Mouse (Mus musculus): ENCODE measurements around the gene Lrrc41.

The Lrrc41 gene

DNA sequence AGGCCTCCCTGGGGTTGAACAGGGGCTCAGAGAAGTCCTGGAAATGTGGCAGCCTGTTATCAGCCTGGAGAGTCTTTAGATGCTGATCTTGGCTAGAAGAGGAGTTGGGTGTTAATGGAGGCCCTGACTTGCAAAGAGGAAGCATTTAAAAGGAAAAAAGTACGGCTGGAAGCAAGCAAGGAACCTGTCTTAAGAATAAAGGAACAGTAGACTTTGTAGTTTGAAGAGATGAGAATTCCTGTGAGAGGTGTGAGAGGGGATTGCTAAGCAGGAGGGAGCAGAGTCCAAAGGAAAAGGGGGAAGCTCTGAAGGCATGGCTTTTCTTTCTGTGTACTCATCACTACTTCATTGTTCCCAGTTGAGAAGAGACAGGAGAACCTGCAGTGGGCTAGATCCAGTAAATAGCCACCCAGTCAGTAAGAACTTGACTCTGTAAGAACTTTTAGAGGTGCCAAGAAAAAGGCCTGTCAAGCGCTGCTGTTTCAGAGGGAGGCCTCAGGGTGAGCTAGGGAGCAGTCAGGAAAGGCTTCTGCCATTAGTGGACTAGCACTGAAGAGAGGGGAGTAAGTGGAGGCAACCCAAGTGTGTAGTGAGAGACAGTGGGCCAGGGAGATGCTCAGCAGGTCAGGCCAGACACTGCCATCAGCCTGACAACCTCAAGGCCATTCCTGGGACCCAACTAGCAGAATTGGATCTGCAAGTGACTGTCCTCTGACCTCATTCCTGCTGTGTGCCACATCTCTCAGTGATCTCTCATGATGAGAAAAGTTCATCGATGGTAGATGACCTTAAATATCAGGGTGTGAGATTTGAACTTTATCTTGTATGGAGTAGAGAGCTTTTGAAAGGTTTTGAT, 2.4 kb downstream of the Lrrc41 start:
- no peak for DNase-seq (ENCODE audit: extremely low read depth, low read depth, low spot score)

DNA sequence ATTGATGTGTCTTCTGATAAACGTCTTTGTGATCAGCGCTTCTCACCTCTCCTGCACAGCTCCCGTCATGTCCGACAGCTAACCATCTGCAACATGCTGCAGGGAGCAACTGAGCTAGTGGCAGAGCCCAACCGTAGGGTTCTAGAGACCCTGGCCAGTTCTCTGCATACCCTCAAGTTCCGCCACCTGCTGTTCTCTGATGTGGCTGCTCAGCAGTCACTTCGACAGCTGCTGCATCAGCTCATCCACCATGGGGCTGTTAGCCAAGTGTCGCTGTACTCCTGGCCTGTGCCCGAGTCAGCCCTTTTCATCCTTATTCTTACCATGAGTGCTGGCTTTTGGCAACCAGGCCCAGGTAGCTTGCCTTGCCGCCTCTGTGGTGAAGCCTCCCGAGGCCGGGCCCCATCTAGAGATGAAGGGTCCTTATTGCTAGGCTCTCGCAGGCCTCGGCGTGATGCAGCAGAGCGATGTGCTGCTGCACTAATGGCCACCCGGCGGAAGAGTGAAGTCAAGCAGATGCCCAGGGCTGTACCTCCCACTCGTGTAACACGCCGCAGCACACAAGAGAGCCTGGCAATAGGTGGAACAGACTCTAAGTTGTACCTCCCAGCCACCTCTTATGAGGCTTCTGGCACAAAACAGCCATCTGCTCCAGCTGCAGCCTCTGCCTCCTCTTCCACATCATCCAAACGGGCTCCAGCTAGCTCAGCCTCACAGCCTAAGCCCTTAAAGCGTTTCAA, 13.6 kb downstream of the Lrrc41 start:
- no peak for DNase-seq (ENCODE audit: extremely low read depth, low read depth, low spot score)

DNA sequence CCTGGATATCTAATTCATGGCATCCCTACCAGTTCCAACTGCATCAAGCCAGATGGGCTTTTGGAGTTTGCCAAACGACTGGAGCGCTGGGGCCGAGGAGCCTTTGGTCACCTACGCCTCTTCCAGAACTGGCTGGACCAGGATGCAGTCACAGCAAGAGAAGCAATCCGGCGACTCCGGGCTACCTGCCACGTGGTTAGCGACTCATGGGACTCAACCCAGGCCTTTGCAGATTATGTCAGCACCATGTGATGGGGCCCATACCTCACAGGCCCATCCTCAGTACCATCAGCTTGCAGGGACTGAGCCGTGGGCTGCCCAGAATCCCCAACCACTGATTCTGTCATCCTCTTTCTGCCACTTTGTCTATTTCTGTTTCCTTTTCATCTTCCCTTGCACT, 21.2 kb downstream of the Lrrc41 start:
- no peak for DNase-seq (ENCODE audit: extremely low read depth, low read depth, low spot score)

DNA sequence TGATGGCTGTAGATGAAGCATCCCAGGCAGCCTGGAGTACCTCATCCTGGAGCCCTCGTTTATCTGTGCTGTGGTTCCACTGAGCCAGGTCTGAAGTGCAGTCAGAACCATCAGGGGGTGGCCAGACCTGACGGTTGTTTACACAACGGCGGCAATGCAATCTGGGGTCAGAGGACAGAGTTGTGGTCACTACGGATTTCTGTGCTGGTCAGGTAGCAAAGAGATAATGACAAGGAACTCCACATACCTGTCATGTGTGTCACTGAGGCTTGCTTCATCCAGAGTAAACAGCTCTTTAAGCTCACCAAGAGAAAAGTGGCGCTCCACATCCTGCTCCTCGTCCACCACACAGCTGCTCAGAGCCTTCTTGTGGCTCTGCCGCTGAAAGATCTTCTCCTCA, 22.1 kb downstream of the Lrrc41 start:
- DNase-seq (ENCODE audit: extremely low read depth, low read depth, low spot score) = no peak

DNA sequence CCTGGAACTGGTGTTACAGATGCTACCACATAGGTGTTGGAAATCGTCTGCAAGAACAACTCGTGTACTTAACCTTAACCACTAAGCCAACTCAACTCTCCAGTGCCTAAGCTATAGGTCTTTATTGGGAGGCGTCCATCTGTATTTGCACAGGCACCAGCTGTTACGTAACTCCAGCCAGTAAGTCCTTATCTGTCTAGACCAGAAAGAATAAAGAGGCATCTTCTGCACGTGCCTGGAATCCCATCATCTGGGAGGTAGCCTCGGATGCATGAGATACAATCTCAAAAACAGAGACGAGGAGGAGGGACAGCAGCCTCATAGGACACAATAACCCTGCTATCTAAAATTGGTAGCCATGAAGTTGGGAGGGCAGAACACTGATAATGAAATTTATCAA, 25.9 kb downstream of the Lrrc41 start:
- no peak for DNase-seq (ENCODE audit: extremely low read depth, low read depth, low spot score)

DNA sequence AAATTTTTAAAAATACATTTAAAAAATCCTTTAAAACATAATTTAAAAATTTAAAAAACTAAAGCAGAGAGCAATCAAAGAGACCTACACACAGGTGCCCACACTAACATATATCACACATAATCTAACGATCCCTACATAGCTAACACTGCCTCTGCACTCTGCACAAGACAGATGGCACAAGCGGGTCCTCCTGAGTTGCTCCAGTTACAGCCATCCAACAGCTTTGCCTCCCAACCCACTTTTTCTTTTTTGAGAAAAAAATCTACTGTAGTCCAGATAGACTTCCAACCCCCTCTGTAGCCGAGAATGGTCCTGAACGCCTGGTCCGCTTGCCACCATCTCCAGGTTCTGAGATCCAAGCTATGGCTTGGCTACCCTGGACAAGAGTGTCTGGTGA, 30.2 kb downstream of the Lrrc41 start:
- DNase-seq (ENCODE audit: extremely low read depth, low read depth, low spot score) = no peak

DNA sequence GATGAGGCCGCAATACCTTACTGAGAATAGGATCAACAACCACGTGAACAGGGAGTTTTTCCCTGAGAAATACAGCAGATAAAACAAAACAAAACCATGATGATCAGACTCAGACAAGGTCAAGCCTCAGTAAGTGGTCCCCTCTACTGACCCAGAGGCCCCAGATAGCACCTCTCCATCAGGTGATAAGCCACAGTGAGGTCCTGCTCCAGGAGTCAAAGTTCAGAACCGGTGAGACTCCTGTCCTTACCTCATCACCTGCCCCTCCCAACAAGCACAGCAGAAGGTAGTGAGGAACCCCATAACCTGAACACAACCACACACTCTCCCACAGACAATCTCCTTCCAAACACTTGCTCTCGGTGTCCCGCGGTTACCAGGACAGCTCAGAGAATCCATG, 35.6 kb downstream of the Lrrc41 start:
- DNase-seq (ENCODE audit: extremely low read depth, low read depth, low spot score) = no peak

DNA sequence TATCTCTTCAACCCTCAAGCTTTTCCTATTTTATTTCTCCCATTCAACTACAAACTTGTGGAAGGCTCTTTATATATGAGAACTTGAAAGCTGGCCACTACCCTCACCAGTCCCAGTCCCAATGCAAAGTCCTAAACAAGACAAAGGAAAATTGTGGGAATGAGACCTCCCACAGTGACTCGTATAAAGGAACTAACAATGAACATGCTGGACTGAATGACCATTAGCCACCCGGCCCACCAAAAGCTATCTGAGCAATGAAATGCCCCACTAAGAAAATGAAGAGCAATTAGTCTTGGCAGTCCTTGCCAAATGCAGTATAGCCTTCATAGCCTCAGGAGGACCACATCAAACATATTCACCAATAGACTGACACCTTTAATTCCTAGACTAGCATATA, 36.4 kb downstream of the Lrrc41 start:
- no peak for DNase-seq (ENCODE audit: extremely low read depth, low read depth, low spot score)

DNA sequence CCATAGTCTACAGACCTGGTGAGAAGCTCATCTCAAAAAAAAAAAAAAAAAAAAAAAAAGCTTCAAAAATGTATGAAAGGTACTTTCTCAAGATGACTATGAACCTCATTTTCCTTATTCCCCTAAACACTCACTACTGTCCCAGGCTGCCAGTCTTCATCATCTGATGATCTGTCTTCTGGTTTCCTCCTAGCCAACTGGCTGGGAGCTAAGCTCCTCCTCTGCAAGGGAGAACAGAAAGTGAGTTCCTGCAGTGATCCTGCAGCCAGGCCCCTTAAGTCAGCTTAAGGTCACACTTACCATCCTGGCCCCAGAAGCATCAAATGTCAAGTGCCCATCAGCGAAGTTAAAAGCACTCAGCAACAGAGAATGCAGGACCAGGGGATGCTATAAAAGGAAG, 47.7 kb downstream of the Lrrc41 start:
- DNase-seq (ENCODE audit: extremely low read depth, low read depth, low spot score) = no peak

DNA sequence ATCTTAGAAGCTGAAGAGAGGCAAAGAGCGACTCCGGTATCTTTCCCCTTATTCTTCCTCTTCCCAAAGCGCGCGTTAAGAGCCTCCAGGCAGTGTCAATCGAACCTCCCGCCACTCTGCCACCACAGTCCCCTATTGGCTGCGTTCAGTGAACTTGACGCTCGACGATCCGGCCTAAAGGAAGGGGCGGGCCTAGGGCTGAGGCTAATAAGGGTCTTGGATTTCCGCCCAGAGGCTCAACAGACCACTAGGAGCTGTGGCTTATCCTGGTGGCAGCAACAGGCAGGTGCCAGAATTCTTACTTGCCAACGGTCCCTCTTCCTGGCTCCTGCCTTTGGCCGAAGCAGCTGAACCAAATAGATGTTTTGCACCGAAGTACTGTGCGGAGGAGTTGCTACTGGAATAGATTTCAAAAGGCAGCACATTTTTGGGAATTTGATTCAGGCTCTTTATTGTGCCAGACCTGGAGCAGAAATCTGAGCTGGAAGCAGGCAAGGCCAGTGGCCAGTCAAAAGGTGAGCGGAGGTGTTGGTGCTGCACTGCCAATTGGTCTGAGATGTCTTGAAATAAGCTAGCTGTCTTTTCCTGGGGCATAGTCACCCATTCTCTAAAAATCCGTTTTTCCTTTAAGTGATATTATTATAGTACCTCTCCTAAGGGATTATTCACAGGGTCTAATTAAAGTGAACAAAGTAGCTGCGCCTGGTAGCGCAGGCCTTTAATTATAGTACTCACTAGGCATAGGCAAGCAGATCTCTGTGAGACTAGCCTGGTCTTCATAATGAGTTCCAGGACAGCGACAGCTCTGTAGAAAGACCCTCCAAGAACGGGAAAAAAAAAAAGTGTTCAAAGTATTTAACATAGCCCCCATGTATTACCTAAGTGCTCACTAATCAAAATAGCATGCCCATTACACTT, 48.8 kb downstream of the Lrrc41 start, which contains the start of the genes Rad54l and Pomgnt1:
Gene Rad54l, minus strand, starts transcription at position 89 of the 918 bp plus-strand sequence.
Gene Pomgnt1, plus strand, starts transcription at position 239 of the 918 bp plus-strand sequence.
- DNase-seq (ENCODE audit: extremely low read depth, low read depth, low spot score) = no peak

DNA sequence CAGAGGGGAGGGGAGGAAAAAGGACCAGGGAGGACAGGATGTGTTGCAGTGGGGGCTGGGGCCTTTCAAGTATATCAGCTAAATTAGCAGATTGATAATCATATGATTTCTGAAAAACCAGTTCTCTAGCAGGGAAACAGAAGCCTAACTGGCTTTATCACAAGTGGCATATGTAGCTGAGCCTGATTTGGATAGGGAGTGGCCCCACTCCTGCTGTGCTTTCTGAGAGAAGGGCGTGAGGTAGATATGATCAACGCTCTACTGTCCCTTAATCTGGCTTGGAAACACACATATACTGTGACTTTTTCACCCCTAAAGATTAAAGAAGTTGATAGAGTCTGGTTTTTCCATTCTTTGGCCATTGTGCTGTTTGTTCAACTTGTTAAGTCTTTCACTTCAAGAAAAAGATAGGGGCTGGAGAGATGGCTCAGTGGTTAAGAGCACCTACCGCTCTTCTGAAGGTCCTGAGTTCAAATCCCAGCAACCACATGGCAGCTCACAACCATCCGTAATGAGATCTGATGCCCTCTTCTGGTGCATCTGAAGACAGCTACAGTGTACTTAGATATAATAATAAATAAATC, 50.8 kb downstream of the Lrrc41 start:
- DNase-seq (ENCODE audit: extremely low read depth, low read depth, low spot score) = no peak

DNA sequence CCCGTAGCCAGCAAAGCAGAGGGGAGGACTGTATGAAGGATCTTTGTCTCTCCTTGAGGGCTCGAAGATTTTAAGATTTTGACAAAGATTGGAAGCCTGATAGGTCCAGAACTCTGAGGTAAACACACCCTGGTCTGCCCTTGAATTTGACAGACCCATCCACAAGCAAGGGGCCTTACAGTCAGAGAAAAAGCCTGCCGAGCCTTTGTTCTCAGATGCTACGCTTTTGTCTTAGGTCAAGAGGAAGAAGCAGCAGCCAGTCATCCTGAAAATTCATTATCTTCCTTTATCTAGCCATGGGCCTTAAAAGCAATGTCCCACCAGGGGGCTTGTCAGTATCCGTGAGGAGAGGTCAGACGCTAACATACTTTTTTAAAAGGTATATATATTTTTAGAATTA, 52.9 kb downstream of the Lrrc41 start:
- no peak for DNase-seq (ENCODE audit: extremely low read depth, low read depth, low spot score)

DNA sequence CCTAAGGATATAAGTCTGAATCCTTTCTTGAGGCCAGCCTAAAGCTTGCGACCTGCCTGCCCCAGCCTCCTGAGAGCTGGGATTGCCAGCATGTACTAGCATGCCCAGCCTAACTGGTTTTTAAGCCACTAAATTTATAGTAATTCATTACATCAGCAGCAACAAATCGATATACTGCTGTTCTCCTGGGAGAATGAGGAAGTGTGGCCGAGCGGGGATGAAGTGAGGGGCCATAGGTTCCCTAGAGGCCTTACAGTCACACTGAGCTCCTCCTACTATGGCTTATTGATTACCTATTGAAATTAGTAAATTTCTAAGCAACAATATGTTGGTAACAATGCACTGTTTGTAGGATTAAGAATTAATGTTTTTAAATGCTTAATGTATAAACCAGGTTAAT, 58.1 kb downstream of the Lrrc41 start:
- no peak for DNase-seq (ENCODE audit: extremely low read depth, low read depth, low spot score)

DNA sequence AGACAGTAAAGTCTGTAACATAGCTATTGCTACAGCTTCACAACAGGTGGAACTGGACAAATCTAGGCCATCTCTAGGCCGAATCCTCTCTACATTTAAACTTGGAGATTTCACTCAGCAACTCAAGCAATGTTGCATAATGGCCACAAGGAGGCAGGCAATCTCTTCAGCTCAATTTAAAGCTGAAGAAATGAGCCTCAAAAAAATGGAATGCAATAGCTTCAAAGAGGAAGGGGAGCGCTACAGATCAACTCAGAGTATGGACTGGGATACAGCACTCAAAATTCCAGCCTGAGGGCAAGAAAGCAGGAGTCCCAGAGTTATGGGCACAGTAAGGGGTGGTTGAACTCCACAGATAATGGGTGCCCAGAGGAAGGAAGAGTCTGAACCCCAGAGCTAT, 59.9 kb downstream of the Lrrc41 start:
- DNase-seq (ENCODE audit: extremely low read depth, low read depth, low spot score) = no peak

DNA sequence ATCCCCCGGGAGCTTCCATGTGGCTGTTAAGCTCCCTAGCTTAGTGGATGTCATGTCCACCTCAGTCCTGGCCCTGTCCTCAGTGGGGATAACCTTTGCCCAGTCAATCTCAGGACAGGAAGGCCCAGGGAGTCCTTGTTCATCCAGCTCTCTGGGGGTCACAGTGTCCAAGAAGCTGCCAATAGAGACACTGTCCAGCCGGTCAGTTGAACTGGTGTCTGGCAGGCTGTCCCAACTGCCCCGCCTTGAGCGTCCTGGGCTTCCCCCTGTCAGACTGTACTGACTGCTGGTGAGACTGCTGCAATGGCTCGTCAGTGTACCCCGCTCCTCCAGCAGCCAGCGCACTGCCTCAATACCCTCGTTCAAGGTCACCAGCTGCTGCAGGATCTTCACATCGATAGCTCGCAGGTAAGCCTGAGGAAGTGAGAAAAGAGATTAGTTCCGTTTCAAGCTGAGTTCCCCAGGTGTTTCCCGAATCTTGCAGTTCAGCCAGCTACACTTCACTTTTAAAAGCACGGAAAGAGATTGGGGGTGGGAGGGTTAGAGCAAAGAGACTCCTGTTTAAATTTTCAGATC, 62.4 kb downstream of the Lrrc41 start:
- no peak for DNase-seq (ENCODE audit: extremely low read depth, low read depth, low spot score)

DNA sequence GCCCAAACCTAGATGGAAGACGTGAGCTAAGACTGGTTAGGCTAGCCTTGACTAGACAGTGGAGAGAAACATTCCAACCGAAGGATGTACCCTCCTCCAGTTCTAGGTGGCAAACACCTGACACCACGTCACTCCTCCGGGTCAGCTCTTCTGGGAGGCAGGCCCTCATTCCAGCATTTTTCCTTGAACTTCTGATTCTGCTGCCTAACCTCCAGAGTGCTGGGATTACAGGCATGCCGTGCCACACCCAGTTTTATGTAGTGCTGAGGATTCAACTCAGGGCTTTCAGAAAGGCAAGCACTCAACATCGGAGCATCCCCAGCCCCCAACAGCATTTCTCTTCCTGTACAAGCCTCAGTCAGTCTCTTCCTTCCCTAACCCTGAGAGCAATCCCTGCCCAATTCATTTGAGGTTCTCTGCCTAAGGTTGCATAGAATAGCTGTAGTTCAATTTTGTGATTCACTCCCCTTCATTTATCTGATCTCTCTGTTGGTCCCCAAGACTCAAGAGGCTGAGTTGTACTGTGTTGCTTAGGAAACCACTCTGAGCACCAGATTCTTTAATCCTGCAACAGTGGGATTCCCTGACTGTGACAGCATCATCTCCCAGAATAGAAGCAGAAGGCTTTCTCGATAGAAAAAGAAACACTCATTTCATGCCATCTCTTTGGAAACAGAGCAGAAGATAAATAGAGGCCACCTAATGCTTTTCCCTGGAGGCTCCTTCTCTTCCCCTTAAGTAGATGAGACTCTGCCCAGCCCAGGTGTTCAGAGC, 65.9 kb downstream of the Lrrc41 start:
- no peak for DNase-seq (ENCODE audit: extremely low read depth, low read depth, low spot score)

DNA sequence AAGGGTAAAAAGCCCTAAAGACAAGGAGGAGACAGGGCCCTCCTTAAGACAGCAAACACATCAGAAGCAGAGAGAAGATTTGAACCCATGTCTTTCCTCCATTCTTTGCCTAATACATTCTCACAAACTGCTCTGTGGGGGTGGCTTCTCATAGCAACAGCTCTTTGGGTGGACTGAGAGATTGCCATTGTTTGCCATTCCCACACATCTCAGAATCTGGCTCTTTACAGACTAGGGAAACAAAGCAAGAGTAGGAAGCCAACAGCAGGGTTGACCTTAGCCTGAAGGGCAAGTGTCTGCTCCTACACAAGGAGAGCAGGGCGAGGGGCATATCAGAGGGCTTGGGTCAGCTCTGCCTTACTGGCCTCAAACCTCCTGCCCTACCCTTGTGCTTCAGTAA, 66.7 kb downstream of the Lrrc41 start:
- DNase-seq (ENCODE audit: extremely low read depth, low read depth, low spot score) = no peak

DNA sequence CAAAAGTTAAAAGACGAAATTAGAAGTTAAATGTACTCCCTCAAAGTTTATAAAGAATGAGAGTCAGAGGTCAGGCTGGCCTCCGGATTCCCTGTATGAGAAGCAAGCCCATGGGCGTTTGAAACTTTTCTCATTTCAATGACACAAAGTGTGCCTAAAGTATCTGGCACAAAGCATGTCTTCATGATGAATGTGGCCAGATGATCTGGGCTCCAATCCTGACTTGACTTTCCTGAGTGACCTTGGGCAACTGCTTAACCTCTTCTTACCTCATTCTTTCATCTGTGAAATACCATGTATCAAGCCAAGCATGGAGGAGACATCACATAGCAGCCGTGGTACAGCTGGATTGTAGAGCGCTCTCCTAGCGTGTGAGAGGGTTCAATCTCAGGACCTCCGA, 67.2 kb downstream of the Lrrc41 start:
- DNase-seq (ENCODE audit: extremely low read depth, low read depth, low spot score) = peak; percentile 68

DNA sequence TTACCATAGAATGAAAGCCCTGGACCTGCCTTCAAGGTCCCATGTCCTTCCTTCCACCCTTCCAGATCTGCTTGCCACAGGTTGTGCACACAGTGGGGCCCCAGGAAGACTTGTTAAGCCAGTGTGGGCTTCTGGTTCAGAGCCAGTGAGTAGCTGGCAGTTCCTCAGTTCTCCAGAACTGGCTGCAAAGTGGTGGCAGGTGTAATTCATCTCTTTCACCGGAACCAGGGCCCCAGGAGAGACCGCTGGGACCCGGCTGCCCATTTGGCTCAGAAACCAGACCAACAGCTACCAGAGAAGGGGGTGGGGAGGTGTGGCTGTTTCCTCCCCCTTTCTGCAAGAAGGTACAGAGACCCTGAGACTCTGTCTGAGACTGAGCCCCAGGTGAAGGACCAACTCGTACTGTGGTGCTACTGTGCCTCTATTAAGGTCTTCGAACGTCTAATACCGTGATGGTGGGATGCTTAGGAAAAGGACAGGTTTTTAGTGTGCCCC, 68.3 kb downstream of the Lrrc41 start:
- peak; percentile 72 for DNase-seq (ENCODE audit: extremely low read depth, low read depth, low spot score)
